Mouse (Mus musculus) midbrain, embryonic 10.5 days (tissue): ENCODE data around the gene Sox5. TPM values are rescaled to one million over a fixed set of nuclear protein-coding genes. Genes with fewer than 3 reads are reported as not detected.
A peak's percentile ranks its signal among the peaks of the same experiment; 100 is the strongest.

ENCODE experiments used
- DNase-seq: peaks from one replicate; pipeline ENCODE4 v3.0.0-alpha.2; 2017; ENCODE audit warnings: low spot score
- H3K27ac ChIP-seq: fragments of 300-500 bp; sonication (generic); replicated peaks from 2 replicates; pipeline ENCODE4 v1.5.1; 2016; ENCODE audit warnings: mild to moderate bottlenecking
- H3K27me3 ChIP-seq: fragments of 300-500 bp; sonication (generic); 2 replicates; pipeline ENCODE4 v1.6.1; 2016; ENCODE audit warnings: low read depth, mild to moderate bottlenecking; ENCODE audit not compliant: poor library complexity, severe bottlenecking
- H3K36me3 ChIP-seq: fragments of 300-500 bp; sonication (generic); 2 replicates; pipeline ENCODE4 v1.6.1; 2016; ENCODE audit warnings: mild to moderate bottlenecking, moderate library complexity
- H3K4me1 ChIP-seq: fragments of 300-500 bp; sonication (generic); 2 replicates; pipeline ENCODE4 v1.6.1; 2016
- H3K4me3 ChIP-seq: fragments of 300-500 bp; sonication (generic); 2 replicates; pipeline ENCODE4 v1.5.1; 2016; ENCODE audit warnings: mild to moderate bottlenecking, moderate library complexity
- H3K9me3 ChIP-seq: fragments of 300-500 bp; sonication (generic); replicated peaks from 2 replicates; pipeline ENCODE4 v1.6.1; 2016; ENCODE audit warnings: mild to moderate bottlenecking
- WGBS: fragments of 180-500 bp; shearing (Covaris S2); methylation state at CpG from one replicate; pipeline ENCODE4 v1.1.7; 2016; 5-methylcytosine and 5-hydroxymethylcytosine counted together
- polyA plus RNA-seq: library from polyadenylated mRNA; unstranded; fragments of >200 nt; fragmentation: Nextera tagmentation; extraction: Ambion mirVana; gene quantifications from 2 replicates; pipeline ENCODE4 v1.2.1, GENCODE M21; 2016

The Sox5 gene
- polyA plus RNA-seq, 1 experiment from 2014 or later = 28.2 TPM

DNA sequence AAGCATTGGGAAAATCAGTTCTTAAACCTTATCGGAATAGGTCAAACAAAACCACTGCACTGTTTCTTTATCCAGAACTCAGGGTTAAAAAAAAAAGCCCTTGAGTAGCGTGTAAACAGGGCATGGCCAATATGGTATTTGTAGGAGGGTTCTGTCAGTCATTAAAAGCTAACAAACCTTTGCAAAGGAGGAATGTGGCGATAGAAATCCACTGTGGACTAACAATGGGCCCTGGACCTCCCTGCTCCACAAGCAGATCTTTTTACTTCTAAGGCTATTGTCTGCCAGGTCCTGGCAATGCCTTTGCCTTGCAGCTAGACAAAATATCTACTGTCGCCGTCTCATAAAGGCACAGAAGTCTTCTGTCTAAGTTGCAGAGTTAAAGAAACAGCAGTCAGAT lies 738.8 kb downstream of the Sox5 start:
- peak; percentile 25 for DNase-seq
- Histone ChIP-seq H3K4me3 (no peak overlapping the region), H3K4me1 (peaks cover 65% of the 10 kb centered on the region), H3K9me3 (no peaks in the 10 kb centered on the region), H3K27ac (peak overlapping the region; percentile 68), H3K27me3 (no peaks in the 10 kb centered on the region; the same call in 1 of the 2 replicates), H3K36me3 (no peaks in the 10 kb centered on the region)
- WGBS = 13% methylated on average over 5 of the region's 5 CpGs

GRCm38 (mm10) chr6:144041941-144042340 lies 739.8 kb downstream of the Sox5 start:
- Histone ChIP-seq H3K36me3 (no peaks in the 10 kb centered on the region), H3K27ac (no peak overlapping the region), H3K4me1 (peaks cover 65% of the 10 kb centered on the region), H3K9me3 (no peaks in the 10 kb centered on the region), H3K27me3 (no peaks in the 10 kb centered on the region; the same call in 1 of the 2 replicates), H3K4me3 (no peak overlapping the region)
- WGBS = 73% methylated on average over 9 of the region's 9 CpGs
- no peak for DNase-seq

- peak overlapping the region; percentile 28; the same call in 1 of the 2 replicates for H3K27ac ChIP-seq
- H3K27me3 ChIP-seq = no peaks in the 10 kb centered on the region; the same call in 1 of the 2 replicates
- no peaks in the 10 kb centered on the region for H3K36me3 ChIP-seq
- H3K4me3 ChIP-seq = no peak overlapping the region
- WGBS = 66% methylated on average over 5 of the region's 5 CpGs
- no peaks in the 10 kb centered on the region for H3K9me3 ChIP-seq
- no peak for DNase-seq
- peaks cover 65% of the 10 kb centered on the region for H3K4me1 ChIP-seq
Observed at GRCm38 (mm10) chr6:144041188-144041587, 740.6 kb downstream of the Sox5 start.

DNA sequence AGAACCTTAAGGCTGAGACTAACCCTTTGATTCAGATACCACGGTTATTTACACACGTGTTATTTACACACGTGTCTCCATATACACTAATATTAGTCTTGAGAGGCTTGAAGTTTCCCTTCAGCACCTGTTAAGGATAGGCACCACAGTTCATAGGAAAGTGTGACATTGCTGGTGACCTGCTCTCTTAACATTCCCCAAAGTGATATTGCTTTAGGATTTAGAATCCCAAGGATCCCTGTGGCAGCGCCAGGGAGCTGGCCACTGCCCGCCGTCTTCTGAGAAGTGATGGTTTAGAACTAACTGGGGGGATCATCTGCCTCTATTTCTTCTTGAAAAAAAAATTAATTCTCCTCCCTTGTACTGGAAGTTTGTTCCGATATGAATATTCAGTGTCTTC lies 741.4 kb downstream of the Sox5 start:
- no peaks in the 10 kb centered on the region for H3K36me3 ChIP-seq
- H3K27ac ChIP-seq = no peak overlapping the region
- H3K4me3 ChIP-seq = no peak overlapping the region
- no peak for DNase-seq
- H3K4me1 ChIP-seq = peaks cover 58% of the 10 kb centered on the region
- WGBS = 94% methylated on average over 7 of the region's 7 CpGs
- no peaks in the 10 kb centered on the region for H3K9me3 ChIP-seq
- no peaks in the 10 kb centered on the region; the same call in 1 of the 2 replicates for H3K27me3 ChIP-seq

DNA sequence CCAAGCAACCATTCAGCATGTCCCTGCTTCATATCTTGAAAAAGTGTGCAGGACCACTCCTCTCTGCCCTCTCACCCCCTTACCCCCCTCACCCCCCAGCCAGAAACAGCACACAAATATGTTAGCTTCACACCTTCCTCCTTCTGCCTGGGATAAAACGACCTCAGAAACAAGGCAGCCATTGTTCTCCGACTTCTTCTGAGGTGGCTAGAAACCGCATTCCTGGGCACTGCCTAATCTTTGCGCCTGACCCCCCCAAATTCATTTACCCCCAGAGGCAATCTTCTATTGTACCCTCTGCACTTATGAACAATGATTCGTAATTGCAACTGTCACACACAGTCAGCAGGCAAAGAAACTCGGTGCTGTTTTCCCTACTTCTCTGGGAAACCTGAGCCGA lies 742.6 kb downstream of the Sox5 start:
- no peak overlapping the region for H3K4me3 ChIP-seq
- H3K27ac ChIP-seq = peak overlapping the region; percentile 59
- no peaks in the 10 kb centered on the region for H3K36me3 ChIP-seq
- 48% methylated on average over 7 of the region's 7 CpGs for WGBS
- H3K27me3 ChIP-seq = no peaks in the 10 kb centered on the region; the same call in 1 of the 2 replicates
- DNase-seq = no peak
- H3K4me1 ChIP-seq = peaks cover 54% of the 10 kb centered on the region
- H3K9me3 ChIP-seq = no peaks in the 10 kb centered on the region

DNA sequence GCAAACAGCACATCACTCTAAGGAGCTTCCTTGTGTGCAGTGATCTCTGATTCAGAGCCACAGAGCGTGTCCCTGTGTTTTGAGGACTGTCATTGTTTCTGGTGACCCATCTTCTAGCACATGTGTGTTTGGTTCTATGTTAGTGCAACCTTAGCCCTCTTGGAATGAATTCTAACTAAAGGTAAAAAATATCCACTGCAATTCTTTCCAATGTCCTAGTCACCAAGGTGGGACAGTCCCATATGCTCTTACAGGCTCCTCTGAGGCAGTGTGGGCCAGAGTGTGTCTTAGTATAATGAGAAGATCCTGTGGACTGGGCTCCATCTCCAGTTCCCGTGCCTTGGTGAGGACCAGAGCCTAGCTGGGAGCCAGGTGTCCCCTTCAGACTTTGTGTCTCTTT lies 748.6 kb downstream of the Sox5 start:
- 88% methylated on average over 2 of the region's 2 CpGs for WGBS
- no peak overlapping the region for H3K4me3 ChIP-seq
- H3K4me1 ChIP-seq = 0 out of 2 replicates have a peak, but pooled peaks cover 3% of the 10 kb centered on the region
- DNase-seq = no peak
- no peaks in the 10 kb centered on the region for H3K27me3 ChIP-seq
- no peaks in the 10 kb centered on the region for H3K36me3 ChIP-seq
- H3K9me3 ChIP-seq = no peaks in the 10 kb centered on the region
- no peak overlapping the region for H3K27ac ChIP-seq

- Histone ChIP-seq H3K27me3 (no peaks in the 10 kb centered on the region), H3K36me3 (peaks cover 8% of the 10 kb centered on the region; the same call in 1 of the 2 replicates), H3K4me1 (peaks cover 5% of the 10 kb centered on the region; the same call in 1 of the 2 replicates), H3K9me3 (no peaks in the 10 kb centered on the region), H3K4me3 (no peak overlapping the region), H3K27ac (no peak overlapping the region)
- no peak for DNase-seq
Observed at GRCm38 (mm10) chr6:144016929-144017328, 764.8 kb downstream of the Sox5 start.

DNA sequence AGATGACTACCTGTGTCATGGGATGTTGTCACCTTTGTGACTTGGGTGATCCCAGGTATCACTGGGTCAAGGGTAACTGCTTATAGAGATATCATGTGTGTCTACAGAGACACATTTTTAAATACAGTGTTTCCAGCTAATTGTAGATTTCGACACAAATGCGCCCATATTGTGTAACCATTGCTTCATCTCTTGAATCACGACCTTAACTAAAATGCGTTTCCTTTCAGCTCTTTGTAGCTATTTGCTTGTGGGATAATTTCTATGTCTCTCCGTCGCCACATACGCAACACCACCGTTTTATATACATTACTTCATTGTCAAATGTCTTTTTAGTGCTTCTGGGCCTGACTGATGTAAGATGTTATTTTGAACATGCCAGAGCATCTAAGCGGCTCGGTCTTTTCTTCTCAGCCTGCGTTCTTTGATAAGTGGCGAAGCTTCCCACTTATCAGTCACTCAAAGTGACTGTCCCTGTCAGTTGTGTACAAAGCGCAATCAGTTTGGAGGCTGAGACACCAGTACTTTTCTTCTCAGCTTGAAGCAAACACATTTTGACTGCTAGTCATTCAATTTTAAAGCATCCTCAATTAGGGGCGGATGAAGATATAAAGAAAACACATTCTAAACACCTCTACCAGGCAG lies 769.8 kb downstream of the Sox5 start:
- no peaks in the 10 kb centered on the region for H3K9me3 ChIP-seq
- peaks cover 8% of the 10 kb centered on the region; the same call in 1 of the 2 replicates for H3K36me3 ChIP-seq
- DNase-seq = no peak
- H3K27me3 ChIP-seq = no peaks in the 10 kb centered on the region
- H3K4me1 ChIP-seq = no peaks in the 10 kb centered on the region
- H3K4me3 ChIP-seq = no peak overlapping the region
- 92% methylated on average over 14 of the region's 14 CpGs for WGBS
- no peak overlapping the region for H3K27ac ChIP-seq

DNA sequence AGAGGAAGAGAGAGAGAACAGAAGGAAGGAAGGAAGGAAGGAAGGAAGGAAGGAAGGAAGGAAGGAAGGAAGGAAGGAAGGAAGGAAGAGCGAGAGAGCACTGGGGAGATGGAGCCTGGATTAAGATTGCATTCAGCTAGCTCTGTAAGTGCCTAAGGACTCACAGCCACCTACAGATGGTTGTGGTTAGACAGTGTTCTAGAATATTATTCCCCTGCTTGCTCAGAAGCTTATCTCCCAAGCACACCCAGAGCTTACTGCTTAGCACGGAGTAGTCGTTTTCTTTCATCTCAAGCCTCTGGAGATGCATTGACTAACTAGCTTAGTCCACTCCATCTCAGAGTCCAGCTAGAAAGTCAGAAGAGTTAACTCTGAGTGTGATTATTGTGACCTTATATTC lies 770.8 kb downstream of the Sox5 start:
- 88% methylated on average over 3 of the region's 3 CpGs for WGBS
- Histone ChIP-seq H3K36me3 (peaks cover 8% of the 10 kb centered on the region; the same call in 1 of the 2 replicates), H3K4me1 (no peaks in the 10 kb centered on the region), H3K4me3 (no peak overlapping the region), H3K9me3 (no peaks in the 10 kb centered on the region), H3K27ac (no peak overlapping the region), H3K27me3 (no peaks in the 10 kb centered on the region)
- no peak for DNase-seq

- no peak overlapping the region for H3K27ac ChIP-seq
- H3K4me1 ChIP-seq = no peaks in the 10 kb centered on the region
- H3K4me3 ChIP-seq = no peak overlapping the region
- DNase-seq = no peak
- no peaks in the 10 kb centered on the region for H3K27me3 ChIP-seq
- no peaks in the 10 kb centered on the region for H3K9me3 ChIP-seq
- H3K36me3 ChIP-seq = 0 out of 2 replicates have a peak, but pooled peaks cover 3% of the 10 kb centered on the region
Observed at GRCm38 (mm10) chr6:144010285-144010684, 771.5 kb downstream of the Sox5 start.

- WGBS = 91% methylated on average over 6 of the region's 6 CpGs
- Histone ChIP-seq H3K4me1 (no peaks in the 10 kb centered on the region), H3K27ac (no peak overlapping the region), H3K27me3 (no peaks in the 10 kb centered on the region), H3K36me3 (no peaks in the 10 kb centered on the region), H3K9me3 (no peaks in the 10 kb centered on the region), H3K4me3 (no peak overlapping the region)
- no peak for DNase-seq
Observed at GRCm38 (mm10) chr6:144005132-144005531, 776.6 kb downstream of the Sox5 start.

GRCm38 (mm10) chr6:143998201-143998600 lies 783.6 kb downstream of the Sox5 start:
- H3K27me3 ChIP-seq = no peaks in the 10 kb centered on the region
- 61% methylated on average over 13 of the region's 13 CpGs for WGBS
- no peak for DNase-seq

GRCm38 (mm10) chr6:143997616-143998015 lies 784.2 kb downstream of the Sox5 start:
- H3K27me3 ChIP-seq = no peaks in the 10 kb centered on the region
- no peaks in the 10 kb centered on the region for H3K9me3 ChIP-seq
- peaks cover 21% of the 10 kb centered on the region for H3K4me1 ChIP-seq
- WGBS = 89% methylated on average over 11 of the region's 11 CpGs
- H3K27ac ChIP-seq = no peak overlapping the region
- no peak overlapping the region for H3K4me3 ChIP-seq
- no peak for DNase-seq
- no peaks in the 10 kb centered on the region for H3K36me3 ChIP-seq

More at GRCm38 (mm10) chr6:143998201-143998600, 783.6 kb downstream of the Sox5 start:
- Histone ChIP-seq H3K4me1 (peaks cover 21% of the 10 kb centered on the region), H3K27ac (no peak overlapping the region), H3K36me3 (no peaks in the 10 kb centered on the region), H3K9me3 (no peaks in the 10 kb centered on the region), H3K4me3 (no peak overlapping the region)
